Mouse (Mus musculus) ES-E14 (cell line): Measurements from ENCODE around the gene Cd82. TPM values are rescaled to one million over a fixed set of nuclear protein-coding genes. Genes with fewer than 3 reads are reported as not detected.

Experiments
- DNase-seq: peaks from one replicate; pipeline ENCODE4 v3.0.0-alpha.2; 2013; ENCODE audit warnings: low read depth, low spot score
- H3K27ac ChIP-seq: 2 replicates; pipeline ENCODE4 v1.5.1; 2012; ENCODE audit warnings: low read depth, mild to moderate bottlenecking, low read length, moderate library complexity, mixed read lengths; ENCODE audit not compliant: poor library complexity, insufficient read depth, severe bottlenecking
- H3K36me3 ChIP-seq: 2 replicates; pipeline ENCODE4 v1.6.1; 2012; ENCODE audit warnings: mild to moderate bottlenecking, low read length, moderate library complexity, mixed read lengths; ENCODE audit not compliant: control insufficient read depth, poor library complexity, insufficient read depth, severe bottlenecking
- H3K4me1 ChIP-seq, 2 experiments: fragments of 150-350 bp in 1 of 2; sonication (generic) in 1 of 2; 2 replicates each; pipeline ENCODE4 v1.6.1; 2012; ENCODE audit warnings: low read length in 2 of 2, mild to moderate bottlenecking in 1 of 2, mixed read lengths in 1 of 2; ENCODE audit not compliant: control insufficient read depth in 2 of 2, insufficient read depth in 2 of 2, poor library complexity in 1 of 2
- H3K4me3 ChIP-seq, 2 experiments: fragments of 150-350 bp in 1 of 2; sonication (generic) in 1 of 2; 2 replicates each; pipeline ENCODE4 v1.5.1; 2012; ENCODE audit warnings: low read length in 2 of 2, low read depth in 1 of 2, mild to moderate bottlenecking in 1 of 2, mixed read lengths in 1 of 2; ENCODE audit not compliant: insufficient read depth in 1 of 2, poor library complexity in 1 of 2, severe bottlenecking in 1 of 2
- H3K9ac ChIP-seq: 2 replicates; pipeline ENCODE4 v1.6.1; 2012; ENCODE audit warnings: low read depth, mild to moderate bottlenecking, low read length, mixed read lengths; ENCODE audit not compliant: poor library complexity, insufficient read depth, severe bottlenecking
- H3K9me3 ChIP-seq: fragments of 150-350 bp; sonication (generic); 2 replicates; pipeline ENCODE4 v1.6.1; 2012; ENCODE audit warnings: low read depth, mild to moderate bottlenecking, low read length; ENCODE audit not compliant: control insufficient read depth, insufficient read depth
- CHD2 ChIP-seq: IDR thresholded peaks from 2 replicates; pipeline ENCODE4 v1.6.1; 2014; ENCODE audit warnings: mild to moderate bottlenecking, low read depth, low read length, inconsistent platforms
- HCFC1 ChIP-seq: IDR thresholded peaks from 2 replicates; pipeline ENCODE4 v1.6.1; 2012; ENCODE audit warnings: low read length, inconsistent platforms, borderline replicate concordance; ENCODE audit not compliant: insufficient read depth
- MAFK ChIP-seq: IDR thresholded peaks from 2 replicates; pipeline ENCODE4 v1.6.1; 2014; ENCODE audit warnings: mild to moderate bottlenecking, low read depth, low read length, inconsistent platforms; ENCODE audit not compliant: insufficient read depth
- ZC3H11A ChIP-seq: IDR thresholded peaks from 2 replicates; pipeline ENCODE4 v1.6.1; 2012; ENCODE audit warnings: low read depth, mild to moderate bottlenecking, inconsistent platforms, low read length, borderline replicate concordance
- ZNF384 ChIP-seq: IDR thresholded peaks from 2 replicates; pipeline ENCODE4 v1.6.1; 2012; ENCODE audit warnings: low read depth, low read length, inconsistent platforms
- in situ Hi-C, 2 experiments: fragments of 600-800 bp; cut with MboI; formaldehyde crosslinking; loops; one replicate each; pipeline ENCODE4 v1.15.1; 2025; ENCODE audit warnings: low sequenced_read_pairs in 2 of 2, inconsistent platforms in 1 of 2; ENCODE audit not compliant: unreplicated experiment in 2 of 2
- total RNA-seq: library from RNA; depleted of rRNA; stranded (reverse); fragments of 300-350 nt; gene quantifications from 2 replicates; pipeline ENCODE4 v1.2.3, GENCODE M21; 2012

Cd82 gene
- total RNA-seq, 1 experiment: 3.2 TPM

DNA sequence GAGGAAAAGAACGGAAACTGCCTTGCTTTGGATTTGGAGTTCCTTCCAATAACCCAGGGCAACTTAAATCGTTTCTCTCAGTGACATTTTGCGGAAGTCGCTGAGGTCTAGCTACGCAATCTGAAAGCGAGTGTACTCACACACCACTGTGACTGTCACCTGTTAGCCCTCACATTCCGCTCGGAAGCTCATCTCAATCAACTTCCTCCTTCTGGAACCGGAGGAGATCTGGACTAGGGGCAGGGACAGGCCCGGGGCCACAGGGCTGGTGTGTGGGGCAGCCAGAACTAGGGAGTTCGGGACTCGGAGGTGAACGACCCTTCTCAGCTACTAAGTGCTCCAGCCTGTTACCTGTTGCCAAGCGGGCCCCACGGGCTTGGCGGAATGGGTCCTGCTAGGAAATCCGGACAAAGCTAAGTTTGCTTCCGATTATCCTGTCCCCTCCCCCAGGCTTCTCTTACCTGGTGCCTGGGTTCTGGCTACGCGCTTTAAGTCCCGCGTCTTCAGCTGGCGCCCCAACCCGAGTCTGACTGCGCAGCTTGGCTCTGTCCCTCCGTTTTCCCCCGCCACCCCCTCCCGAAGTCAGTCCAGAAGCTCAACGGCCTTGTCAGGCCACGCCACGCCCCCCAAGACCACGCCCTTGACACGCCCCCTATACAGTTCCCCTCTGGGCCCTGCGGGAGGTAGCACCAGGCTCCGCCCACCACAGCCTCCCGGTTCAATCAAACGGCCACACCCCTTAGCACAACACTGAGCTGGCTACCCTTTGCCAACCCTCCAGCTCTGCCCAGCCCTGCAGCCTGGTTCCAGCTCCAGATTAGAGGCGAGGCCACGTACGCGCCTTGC, 848 bp downstream of the Cd82 start:
- DNase-seq: peak; percentile 87
- TF ChIP-seq MAFK: no peak
- no peak for TF ChIP-seq CHD2
- TF ChIP-seq HCFC1: no peak
- no peak for TF ChIP-seq ZNF384
- TF ChIP-seq ZC3H11A: no peak
- H3K4me1 ChIP-seq: peaks cover 0 to 5% of the 10 kb centered on the region in 2 experiments; a peak in 1 of 4 replicates
- no peak overlapping the region for H3K27ac ChIP-seq
- in situ Hi-C loops: no loop called here
- no peaks in the 10 kb centered on the region for H3K9me3 ChIP-seq
- no peak overlapping the region; the same call in 1 of the 2 replicates for H3K9ac ChIP-seq
- H3K4me3 ChIP-seq: peak overlapping the region; percentile 51 to 76
- H3K36me3 ChIP-seq: no peaks in the 10 kb centered on the region

DNA sequence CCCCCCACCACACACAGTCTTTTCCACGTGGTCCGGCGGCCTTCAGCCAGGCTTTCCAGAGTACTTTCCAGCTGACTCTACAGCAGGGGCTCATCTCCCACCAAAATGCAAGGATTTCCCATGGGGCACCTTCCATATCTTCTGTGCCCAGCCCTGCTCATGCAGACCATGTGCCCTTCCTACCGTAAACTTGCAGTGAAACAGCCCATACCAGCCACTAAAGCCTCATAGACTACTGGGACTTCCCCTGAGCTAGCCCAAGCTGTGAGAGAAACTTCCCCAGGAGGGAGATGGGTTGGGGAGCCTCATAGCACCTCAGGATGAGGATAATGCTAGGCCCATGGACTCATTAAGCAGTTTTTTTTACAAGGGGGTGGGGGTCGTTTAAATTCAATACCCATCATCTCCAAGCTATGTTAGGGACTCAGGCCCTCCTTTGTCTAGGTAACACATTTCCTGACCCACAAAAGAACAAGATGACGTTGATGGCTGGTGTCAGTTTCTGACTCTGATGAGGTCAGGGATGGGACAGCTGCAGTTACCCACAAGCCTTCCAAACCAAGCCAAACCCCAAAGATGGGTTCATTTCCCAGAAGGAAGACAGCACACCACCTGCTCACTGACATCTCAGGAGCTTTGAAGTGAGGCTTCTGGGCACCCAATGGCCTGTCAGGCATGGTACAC, 2.0 kb downstream of the Cd82 start:
- Histone ChIP-seq H3K9me3 (no peaks in the 10 kb centered on the region), H3K4me1 (peaks cover 0 to 5% of the 10 kb centered on the region in 2 experiments; a peak in 1 of 4 replicates), H3K36me3 (no peaks in the 10 kb centered on the region), H3K9ac (no peak overlapping the region), H3K27ac (no peak overlapping the region), H3K4me3 (no peak overlapping the region)
- no peak for DNase-seq
- in situ Hi-C loops: no loop called here
- TF ChIP-seq MAFK: no peak

DNA sequence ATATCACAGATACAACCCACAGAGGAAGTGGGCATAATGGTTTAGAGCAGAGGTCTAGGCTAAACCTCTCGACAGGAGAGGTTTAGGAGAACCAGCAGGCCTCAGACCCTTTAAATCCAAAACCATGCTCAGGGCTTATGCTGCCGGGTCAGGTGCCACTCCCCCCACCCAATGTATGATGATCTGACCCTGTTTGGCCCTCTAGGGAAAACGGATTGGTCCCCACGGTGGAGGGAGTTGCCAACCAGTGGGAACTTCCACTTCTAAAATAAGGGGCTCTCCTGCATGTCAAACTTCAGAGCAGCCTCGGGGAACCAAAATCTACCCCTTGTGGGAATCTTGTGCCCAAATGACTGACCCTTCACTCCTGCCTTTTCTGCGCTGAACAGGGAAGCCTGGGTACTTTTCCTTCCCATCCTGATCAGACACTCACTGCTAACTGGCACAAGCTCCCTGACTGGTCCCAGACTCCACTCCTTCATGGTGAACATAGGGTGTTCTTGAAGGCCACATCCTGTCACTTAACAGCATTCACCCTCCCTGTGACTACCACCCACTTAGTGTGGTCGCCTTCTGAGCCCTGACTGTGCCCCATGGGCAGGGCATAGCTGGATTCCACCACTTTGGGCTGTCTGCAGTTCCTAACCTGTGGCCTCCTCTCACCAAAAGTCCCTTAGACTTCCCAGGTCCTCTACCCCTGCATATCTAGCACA, 3.6 kb downstream of the Cd82 start:
- peaks cover 0 to 5% of the 10 kb centered on the region in 2 experiments; a peak in 1 of 4 replicates for H3K4me1 ChIP-seq
- no peak for TF ChIP-seq MAFK
- TF ChIP-seq ZNF384: no peak
- no peak for TF ChIP-seq CHD2
- TF ChIP-seq HCFC1: no peak
- TF ChIP-seq ZC3H11A: no peak
- no peaks in the 10 kb centered on the region for H3K36me3 ChIP-seq
- in situ Hi-C loops: no loop called here
- no peak for DNase-seq
- H3K9me3 ChIP-seq: no peaks in the 10 kb centered on the region
- H3K4me3 ChIP-seq: no peak overlapping the region
- H3K9ac ChIP-seq: no peak overlapping the region
- no peak overlapping the region for H3K27ac ChIP-seq

DNA sequence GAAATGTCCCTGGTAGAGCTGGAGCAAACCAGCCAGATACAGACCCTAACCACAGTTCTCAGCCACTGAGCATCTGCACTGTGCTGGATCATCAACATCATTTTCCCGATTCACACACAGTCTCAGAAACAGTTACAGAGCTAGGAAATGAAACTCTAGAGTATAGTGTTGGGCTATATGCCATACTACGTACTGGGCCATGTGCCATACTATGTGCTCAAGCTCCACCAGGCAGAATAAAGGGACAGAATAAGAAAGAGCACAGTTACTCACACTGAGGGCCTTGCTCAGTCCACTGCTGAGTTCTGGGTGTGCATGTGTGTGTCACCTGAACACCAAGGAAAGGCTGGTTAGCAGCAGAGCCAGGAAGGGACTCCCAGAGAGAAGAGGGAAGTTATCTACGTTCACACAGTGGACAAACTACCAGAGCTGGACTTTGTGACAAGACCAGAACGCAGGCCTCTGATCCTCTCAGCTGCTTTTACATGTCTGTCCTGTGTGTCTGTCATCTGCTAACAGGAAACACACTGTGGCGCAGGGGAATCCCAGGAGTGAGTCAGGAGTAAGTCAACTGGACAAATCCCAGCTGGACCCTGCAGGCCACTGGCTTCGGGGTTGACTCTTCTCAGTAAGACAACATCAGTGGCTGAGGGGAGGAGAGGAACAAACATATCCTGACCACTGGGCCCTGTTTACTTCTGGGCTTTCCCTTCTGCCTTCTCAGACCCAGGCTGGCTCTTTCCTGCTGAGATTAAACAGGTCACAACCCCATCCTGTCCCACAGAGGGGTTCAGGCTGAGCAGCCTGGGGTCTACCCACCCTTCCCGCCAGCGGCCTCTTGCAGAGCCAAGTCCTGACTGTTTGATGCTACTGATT, 4.4 kb downstream of the Cd82 start:
- DNase-seq: no peak
- in situ Hi-C loops: no loop called here
- TF ChIP-seq ZC3H11A: no peak
- TF ChIP-seq ZNF384: no peak
- TF ChIP-seq CHD2: no peak
- no peak for TF ChIP-seq HCFC1
- TF ChIP-seq MAFK: no peak
- peaks cover 0 to 5% of the 10 kb centered on the region in 2 experiments; a peak in 1 of 4 replicates for H3K4me1 ChIP-seq
- H3K4me3 ChIP-seq: no peak overlapping the region
- H3K36me3 ChIP-seq: no peaks in the 10 kb centered on the region
- H3K9me3 ChIP-seq: no peaks in the 10 kb centered on the region
- H3K9ac ChIP-seq: no peak overlapping the region
- no peak overlapping the region for H3K27ac ChIP-seq
